Mouse (Mus musculus) small intestine, adult 2 months (tissue): ENCODE data around the gene Atpaf2.

Experiments used
- CTCF ChIP-seq: fragments of 200-500 bp; IDR thresholded peaks from 2 replicates; pipeline ENCODE4 v1.5.1; 2012; ENCODE audit warnings: low read depth, mild to moderate bottlenecking, control low read depth, inconsistent platforms, low read length, moderate library complexity, mixed read lengths; ENCODE audit not compliant: insufficient replicate concordance, insufficient read length; ENCODE audit errors: extremely low read depth
- POLR2A ChIP-seq: fragments of 200-500 bp; IDR thresholded peaks from 2 replicates; pipeline ENCODE4 v1.6.1; 2012; ENCODE audit warnings: low read depth, mild to moderate bottlenecking, control low read depth, inconsistent platforms, low read length, moderate library complexity

DNA sequence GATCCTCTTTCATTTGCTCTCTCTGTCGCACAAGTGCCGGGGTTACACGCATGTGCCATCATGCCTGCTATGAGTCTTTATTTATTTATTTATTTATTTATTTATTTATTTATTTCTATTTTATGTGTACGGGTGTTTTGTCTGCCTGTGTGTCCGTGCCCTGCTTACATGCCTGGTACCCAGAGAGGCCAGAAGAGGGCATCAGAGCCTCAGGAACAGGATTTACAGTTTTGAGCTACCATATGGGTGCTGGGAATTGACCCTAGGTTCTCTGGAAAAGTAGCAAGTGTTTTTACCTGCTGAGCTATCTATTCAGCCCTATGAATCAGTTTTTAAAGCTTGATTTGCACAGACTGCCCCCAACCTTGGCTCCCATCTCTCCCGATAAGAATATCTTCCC is 34.7 kb downstream of the Atpaf2 start:
- peak; percentile 10; the same call in 1 of the 2 replicates for TF ChIP-seq CTCF
- TF ChIP-seq POLR2A, result no peak
